Mouse (Mus musculus) c-Kit-negative CD71-positive TER-119-positive erythroid progenitor cells, embryonic 14.5 days (primary cell): Measurements from ENCODE around the gene Mat1a.
A peak's percentile ranks its signal among the peaks of the same experiment; 100 is the strongest.

Experiments used
- DNase-seq: peaks from one replicate; pipeline ENCODE4 v3.0.0-alpha.2; 2013; ENCODE audit warnings: low read depth, low spot score

The Mat1a gene

DNA sequence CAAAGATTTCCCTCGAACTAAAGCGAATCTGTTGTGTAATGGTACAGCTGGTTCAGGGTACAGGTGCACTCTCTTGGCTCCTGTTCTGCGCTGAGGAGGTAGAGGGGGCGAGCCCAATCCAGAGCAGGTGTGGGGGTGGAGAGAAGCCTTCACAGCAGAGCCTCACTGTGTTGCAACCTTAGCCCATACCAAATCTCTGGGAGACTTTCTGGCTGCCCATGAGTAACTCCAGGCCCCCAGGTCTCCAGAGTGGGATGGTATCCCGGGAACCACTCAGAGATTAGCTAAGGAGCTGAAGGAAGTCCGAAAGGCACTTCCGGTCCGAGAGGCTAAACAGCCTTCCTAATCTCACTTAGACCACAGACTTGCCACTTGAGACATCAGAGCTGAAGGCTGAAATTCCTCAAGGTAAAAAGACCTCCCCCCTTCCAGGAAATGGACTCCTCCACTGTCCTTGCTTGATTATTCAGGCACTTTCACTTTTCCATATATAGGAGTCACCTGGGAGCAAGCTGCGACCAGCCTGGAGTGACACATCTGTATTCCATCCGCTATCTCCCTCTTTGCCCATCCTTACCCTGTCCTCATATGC is at the start of gene Mat1a:
Mat1a (plus strand) TSS at position 183 of the 592 bp plus-strand sequence.
- DNase-seq, result no peak

DNA sequence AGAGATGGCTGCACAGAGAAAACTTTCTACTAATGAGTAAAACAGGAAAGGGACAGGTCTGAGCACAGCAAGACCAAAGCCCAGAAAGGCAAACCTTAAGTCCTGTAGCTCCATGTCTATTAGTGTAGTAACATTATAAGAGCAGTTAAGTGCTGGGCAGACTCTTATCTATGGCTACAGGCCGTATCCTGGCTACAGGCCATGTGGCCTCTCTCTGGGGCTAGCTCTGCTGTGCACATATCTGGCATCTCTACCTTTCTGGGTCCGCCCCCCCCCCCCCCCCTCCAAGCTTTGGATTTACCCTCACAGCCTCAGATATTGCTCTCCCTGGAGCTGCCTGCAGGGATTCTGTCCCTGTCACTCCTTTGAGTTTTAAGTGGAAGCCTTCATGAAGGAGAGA is 39.7 kb upstream of the Mat1a start:
- no peak for DNase-seq

DNA sequence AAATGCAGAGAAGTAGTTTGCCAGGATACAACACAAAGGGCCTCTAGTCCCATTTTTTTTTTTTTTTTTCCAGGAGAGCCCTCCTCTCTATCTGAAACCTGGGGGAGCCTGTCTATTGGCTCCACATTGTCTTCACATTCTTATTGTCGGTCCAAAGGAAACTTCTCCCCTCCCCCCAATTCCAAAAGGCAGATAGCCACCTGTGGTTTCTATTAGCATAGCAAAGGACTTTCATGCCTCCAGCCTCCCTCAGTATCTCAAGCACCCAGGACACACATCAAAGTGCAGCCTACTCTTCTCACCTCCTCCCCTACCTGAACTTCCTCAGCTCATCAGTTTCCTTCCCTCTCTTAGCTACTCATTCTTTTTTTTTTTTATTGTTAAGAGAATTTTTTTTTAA is 38.4 kb upstream of the Mat1a start:
- no peak for DNase-seq

DNA sequence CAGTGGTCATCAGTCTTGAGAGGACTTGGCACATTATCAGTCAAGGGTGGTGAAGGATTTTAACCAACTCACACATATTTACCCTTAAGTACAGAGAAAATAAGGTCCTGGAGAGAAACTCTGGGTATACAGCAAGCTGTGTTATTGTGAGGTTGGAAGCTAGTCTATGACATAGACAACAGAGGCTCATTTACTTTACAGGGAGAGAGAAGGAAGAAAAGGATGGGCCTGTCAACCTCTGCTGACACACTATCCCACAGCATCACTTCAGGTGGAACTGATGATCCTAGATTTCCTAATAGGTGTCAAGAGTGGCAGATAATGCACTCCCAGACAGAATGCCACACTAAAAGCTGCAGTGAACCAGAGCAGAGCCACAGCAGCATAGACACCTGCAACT is 35.7 kb upstream of the Mat1a start, which contains the start of gene Dydc2:
Dydc2 (minus strand) TSS at position 101 of the 400 bp plus-strand sequence.
- no peak for DNase-seq

DNA sequence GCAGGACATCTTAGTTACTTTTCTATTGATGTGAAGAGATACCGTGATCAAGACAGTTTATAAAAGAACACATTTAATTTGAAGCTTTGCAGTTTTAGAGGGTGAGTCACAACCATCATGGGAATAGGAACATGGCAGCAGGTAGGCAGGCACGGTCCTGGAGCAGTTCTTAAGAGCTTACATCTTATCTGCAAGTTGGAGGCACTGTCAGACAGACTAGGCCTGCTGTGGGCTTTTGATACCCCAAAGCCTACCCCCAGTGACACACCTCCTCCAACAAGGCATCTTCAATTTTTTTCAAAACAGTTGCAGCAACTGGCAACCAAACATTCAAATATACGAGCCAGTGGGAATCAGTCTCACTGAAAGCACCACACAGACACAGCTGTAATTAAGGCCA is 34.5 kb upstream of the Mat1a start:
- DNase-seq, result no peak

DNA sequence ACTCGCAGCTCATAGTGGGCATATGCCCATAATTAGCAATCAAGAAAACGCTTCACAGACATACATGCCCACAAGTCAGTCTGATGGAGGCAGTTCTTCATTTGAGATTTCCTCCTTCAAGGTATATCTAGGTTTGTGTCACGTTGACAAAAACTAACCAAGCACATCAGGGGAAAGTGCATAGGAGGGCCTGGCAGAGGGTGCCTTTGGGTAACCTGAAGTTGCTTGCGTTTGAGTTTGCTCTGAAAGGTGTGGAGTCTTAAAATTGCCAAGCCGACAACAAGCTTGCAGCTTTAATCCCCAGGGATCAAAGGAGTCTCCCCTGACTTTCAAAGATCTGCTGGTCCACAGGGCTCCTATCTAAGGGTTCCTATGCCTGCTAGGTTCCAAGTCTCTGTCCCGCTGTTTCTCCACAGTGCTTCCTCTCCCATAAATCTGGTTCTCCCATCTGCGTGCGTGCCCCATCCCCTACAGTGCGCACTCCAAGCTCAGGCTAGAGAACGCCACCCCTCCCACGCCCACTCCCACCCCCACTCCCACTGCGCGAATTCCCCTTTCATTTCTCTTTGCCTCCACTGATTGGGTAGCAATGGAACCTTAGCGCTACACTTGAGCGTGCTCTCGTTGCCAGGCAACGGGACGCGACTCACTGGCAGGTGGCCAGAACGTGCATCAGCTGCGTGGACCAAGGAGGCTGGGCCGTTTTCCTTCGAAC is 32.4 kb upstream of the Mat1a start, which contains the start of gene Dydc1:
Dydc1 (plus strand) TSS at position 683 of the 715 bp plus-strand sequence.
- DNase-seq, result no peak

DNA sequence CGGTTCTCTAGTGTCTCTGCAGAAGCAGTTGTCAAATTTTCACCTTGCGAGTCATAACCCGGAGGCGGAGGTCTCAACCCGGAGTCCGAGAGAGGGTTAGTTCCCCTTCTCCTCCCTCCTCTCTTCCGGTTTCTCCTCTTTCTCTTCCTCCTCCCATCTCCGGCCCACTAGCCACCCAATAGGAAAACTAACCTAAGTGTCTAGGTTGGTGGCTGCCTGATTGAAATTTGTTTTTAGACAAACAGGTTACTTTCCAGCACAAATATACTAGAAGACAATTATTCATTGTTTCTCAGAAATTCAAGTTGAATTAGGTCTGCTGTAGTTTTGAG is 31.9 kb upstream of the Mat1a start:
- no peak for DNase-seq

DNA sequence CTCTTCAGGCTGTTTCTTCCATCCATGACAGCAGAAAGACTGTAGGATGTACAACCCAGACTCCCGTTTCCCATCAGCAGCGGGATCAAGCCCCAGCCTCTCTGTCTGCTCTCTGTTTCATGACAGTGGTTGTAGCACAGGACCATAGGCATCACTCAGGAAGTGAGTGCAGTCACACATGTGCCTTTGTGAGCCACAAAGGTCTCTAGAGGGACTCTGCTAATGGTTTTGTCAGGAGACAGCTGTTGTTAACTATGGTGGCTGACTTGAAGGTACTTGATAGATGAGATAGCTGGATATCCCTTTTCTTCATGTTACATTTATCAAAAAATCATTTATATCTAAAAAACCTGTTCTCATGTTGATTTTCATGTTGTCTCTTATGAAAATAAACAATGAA is 22.4 kb upstream of the Mat1a start:
- no peak for DNase-seq

DNA sequence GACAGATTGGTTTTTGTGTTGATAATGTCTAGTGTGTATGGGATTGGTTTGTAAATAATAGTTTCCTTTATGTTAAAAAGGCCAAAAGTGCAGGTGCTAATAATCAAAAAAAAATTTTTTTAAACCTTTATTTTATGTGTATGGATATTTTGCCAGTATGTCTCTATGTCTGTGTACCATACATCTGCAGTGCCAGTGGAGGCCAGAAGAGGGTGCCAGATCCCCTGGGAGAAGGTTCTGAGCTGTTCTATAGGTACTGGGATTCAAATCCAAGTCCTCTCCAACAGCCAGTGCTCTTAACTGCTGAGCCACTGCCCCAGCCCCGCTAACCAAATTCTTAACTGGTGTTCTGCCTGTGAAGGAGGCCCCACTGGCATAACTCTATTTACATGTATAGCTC is 17.3 kb upstream of the Mat1a start:
- no peak for DNase-seq

DNA sequence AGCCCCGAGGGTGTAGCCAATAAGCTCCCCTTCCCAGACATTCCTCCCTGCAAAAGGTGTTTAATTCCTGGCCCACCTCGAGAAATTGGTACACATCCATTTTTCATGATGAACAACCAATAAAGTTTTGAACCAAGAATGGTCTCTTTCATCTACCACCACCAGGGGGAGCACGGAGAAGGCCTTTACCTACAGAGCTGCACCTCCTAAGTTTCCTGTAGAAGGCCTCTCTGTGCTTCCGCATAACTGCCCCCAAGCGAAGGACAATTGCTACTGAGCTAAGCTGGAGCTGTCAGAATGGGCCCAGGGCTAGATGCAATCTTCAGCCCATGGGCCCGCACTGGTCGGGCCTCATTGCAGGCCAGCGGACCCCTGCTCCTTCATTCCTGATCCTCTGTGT is 14.1 kb upstream of the Mat1a start:
- peak; percentile 6 for DNase-seq

DNA sequence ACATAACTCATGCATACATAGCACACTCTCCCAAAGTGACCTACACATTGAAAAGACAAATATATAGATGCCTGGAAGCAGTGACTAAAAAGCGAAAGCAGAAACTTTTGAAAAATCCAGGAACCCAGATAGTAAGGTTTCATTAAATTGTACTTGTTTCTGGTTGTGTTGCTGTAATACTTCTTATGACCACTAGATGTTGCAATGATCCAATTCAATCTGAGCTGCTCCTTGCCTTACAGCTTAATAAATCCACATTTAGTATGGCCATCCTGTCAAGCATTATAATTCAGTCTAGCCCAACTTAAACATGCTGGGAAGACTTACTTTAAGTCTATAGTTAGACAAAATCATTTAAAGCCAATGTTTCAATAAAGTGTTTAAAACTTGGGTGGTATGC is 10.7 kb upstream of the Mat1a start:
- no peak for DNase-seq

DNA sequence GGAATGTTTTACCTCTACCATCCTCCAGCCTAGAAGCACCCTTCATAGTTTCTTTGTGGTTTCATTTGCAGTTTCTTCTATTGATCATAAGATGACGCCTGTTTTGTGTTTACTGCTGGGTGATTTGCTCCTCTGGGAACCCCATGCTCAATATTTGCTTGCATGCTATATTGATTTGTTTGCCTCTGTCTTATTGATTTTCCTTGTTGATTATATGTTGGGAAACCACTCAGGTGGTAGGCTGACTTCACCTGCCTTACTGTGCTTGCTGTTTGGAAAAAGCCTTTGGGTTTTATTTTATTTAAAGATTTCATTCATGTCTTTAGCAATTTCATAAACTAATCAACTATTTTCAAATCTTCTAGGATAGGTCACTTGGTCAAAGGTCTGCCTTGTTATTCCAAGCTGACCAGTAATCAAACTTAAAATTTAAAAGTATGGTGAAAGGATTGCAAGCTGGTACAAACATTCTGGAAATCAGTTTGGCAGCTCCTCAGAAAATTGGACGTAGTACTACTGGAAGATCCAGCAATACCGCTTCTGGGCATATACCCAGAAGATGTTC is 8.5 kb upstream of the Mat1a start:
- no peak for DNase-seq

DNA sequence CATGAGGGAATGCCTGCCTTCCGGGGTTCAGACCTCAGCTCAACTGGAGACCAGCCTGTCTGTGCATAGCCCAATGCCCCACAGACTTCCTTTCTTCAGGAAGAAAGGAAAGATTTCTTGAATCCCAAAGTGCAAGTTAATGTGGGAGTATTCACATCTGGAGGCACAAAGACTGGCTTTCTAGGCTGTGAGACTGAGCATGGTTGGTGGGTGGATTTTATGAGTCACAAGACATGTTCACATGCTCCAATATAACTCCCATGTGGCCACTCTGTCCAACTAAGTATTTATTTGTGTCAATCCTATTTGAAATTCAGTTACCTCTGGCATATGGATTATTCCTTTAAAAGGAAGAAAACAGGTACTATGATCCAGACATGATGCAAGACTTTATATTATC is 6.1 kb upstream of the Mat1a start:
- no peak for DNase-seq

DNA sequence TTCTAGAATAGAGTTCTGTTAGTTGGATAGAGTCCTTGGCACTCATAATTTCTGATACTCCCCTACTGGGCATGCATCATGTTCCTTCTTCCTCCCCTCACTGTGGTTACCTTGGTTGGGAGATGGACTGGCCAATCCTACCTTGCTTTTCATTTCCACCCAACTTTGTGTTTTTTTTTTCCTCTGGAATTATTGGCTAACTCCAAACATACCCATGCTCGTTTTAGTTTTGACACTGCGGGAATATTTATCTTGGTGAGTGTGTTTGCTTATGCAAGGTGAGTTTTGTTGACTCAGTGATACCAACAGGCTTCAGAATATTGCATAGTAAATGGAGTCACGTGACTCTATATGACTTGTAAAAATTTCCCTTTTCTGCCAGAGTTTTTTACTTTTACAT is 4.1 kb upstream of the Mat1a start:
- no peak for DNase-seq

DNA sequence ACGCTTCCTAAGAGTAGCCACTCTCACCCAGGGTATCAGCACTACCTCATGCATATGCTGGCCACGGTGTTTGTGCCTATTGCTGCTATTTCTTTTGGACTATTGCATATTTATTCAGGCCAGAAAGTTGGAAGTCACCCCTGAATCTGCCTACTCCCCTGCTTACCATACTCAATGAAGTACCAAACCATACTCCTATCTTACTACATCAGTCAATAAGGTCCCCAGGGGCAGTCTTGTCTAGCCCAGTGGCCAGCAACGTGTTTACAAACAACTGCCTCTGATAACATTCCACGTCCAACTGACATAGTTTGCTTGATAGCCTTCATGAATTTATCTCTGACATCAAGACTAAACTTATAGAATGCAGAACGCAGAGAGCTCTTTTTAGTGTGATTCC is 3.6 kb upstream of the Mat1a start:
- no peak for DNase-seq

DNA sequence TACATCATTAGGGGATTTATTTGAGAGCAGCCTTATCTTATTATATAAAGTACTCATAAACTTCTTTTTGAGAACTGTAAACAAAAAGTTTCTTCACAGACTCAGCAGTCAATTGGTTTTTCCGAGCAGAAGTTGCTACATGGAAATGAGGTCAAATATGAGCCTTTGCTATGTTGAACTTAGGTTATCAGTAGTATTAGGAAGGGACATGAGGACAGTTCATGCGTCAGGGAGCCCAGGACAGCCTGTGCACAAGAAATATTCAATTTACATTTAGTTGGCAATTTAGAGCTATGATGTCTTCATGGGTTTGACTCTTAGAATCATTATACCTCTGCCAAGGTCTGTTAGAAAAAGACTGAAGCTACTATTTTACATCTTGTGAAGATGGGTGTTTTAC is 2.6 kb upstream of the Mat1a start:
- no peak for DNase-seq

DNA sequence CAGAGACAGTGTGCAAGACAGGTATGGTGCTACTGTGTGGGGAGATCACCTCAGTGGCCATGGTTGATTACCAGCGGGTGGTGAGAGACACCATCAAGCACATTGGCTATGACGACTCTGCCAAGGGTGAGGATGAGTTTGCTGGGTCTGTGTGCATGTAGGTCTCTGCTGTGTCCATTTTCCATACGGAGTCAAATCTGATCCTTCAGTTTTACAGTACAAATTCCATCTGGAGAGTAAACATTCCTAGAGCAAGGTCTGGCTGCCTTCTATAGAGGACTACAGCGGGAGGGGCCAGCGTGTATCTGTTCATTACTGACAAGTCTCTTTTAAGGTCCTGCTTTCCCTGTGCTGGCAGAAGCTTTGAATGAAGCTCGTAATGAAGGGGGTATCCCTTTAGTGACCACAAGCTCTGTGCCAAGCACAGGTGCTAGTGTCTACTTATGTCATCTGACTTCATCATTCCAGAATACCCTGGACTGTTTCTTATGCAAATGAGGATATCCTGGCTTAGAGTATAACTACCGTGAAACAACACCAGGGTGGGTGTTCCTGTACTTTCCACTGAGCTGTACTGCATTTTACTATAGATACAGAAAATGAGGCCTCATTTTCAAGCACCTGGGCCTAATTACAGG is 6.3 kb downstream of the Mat1a start:
- no peak for DNase-seq

DNA sequence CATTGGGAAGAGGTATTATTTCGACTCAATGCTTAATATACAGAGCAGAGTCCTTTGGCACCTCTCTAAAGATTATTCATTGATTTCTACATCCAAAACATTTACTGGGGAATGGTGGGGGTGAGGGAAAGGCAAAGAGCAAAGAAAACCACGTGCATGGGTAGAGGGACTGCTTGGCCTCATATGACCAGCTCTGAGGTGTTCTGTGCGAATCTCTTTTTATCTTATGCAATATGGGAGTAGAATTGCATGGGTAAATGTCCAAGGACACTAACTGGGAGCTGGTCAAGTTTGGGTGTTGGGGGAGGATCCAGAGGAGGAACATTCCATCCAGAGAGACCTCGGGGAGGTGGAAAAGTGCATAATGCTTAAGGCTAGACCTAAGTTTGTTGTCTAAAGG is 8.1 kb downstream of the Mat1a start:
- DNase-seq, result no peak

DNA sequence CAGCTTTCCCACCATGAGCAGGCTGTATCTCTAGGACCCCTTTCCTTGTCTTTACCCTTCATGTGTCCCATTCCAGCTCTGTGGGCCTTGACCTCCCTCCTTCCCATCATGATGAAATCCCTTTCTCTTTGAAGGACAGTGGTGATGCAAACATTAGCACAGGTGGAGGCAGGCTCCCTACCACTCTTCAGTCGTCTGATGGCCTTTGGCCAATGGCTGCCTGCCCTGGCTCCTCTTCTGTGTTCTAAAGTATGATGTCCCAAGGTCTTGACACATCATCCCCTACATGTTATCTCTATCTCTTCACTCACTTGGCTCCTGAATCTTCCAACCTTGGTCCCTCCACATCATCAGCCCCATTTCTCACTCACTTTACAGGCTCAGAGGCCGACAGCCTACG is 11.4 kb downstream of the Mat1a start:
- no peak for DNase-seq

DNA sequence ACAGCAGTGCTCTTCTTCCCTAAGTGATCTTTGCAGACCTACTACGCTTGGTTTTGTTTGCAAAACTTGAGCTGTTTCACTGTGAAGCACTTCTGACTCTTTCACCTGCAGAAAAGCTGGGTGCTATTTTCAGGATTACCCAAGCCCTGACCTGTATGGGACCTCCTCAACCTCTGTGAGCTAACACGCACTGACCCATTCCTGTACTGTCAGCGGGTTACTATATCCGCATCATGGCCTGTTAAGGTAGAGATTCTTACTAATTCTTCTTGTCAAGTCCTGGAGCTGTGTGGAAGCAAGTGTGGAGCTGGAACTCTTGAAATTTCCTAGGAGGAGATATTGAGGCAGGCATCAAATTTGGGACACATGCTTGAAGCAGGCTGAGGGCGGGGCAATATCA is 19.8 kb downstream of the Mat1a start:
- no peak for DNase-seq

DNA sequence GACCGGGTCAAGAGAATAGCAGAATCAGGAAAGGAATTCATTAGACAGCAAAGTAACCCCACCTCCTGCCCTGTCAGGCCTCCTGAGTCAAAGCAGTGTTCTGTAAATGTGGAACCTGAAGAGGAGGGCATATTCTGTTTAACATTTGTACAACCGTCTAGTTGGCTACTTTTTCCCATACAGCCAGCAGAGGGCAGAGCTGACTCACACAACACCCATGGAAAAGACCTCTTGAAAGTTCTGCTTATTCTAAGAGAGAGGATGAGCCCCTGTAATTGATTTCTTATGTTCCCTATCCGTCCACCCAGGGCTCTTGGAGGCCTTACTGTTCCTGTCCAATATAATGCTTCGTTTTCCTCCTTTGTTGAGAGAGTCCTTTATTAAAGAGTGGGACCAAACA is 23.2 kb downstream of the Mat1a start:
- DNase-seq, result no peak

DNA sequence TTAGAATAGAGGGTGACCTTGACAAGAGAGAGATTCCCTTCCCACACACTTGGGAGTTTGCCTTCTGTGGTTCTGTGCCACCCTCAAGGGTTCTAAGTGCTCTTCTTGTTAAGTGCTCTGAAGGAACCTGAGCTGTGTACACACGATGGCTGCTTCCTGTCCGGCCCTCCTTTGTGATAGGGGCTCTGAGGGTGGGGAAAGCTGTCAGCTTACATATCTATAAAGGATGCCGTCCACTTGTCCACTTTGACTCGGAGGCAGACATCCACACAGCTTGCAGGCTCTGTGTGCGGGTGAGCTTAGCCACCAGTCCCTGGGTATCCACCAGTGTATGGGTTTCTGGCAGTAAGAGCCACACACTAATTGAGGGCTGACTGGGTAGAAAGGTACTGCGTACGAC is 26.7 kb downstream of the Mat1a start, which contains the start of gene Sftpa1:
Sftpa1 (plus strand) TSS at position 243 of the 400 bp plus-strand sequence.
- no peak for DNase-seq

DNA sequence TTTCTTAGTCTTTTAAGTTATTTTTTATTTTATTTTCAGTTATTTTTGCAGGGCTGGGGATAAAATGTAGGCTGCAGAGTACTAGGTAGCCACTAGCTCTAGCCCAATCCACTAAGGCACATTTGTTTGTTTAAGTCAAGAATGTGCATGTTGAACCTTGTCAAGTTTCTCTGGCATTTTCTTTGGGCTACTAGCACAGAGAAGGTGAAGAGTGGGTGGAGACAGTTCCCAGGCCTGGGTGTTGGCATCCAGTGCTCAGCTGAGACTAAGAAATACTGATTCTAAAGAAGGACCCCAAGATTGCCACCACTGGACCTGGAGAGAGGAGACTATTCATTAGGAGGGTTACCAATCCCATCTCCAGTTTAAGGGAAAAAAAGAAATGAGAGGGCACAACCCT is 32.2 kb downstream of the Mat1a start:
- DNase-seq, result no peak
